Comparison of ENCODE assay signal across 7 mouse cellular contexts in the genomic region with DNA sequence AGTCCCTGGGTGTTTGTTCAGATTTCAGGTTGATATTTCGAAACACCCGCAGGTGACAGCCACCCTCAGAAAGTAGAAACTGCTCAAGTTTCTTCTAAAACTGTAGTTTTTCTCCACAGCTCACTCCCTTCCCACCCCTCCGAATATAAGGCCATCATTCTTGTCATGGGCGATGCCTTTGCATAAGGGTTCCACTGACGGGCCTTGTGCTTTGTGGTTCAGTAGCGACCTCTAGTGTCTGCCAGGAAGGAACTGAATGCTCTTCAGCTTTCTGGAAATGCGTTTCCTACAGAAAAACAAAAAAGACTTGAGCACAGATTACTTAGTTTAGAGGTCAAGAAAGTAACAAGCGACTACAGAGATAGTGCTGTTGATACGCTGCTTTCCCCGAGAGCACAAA.
DNase-seq lines count a peak whose midpoint lies in the region; ATAC-seq and TF ChIP-seq lines count a peak whose summit lies in the region.

No protein-coding gene starts in this region.

- H3K4me3 ChIP-seq in kidney, embryonic 14.5 days (ENCODE audit: low read length), result no peak overlapping the region

- POLR2A ChIA-PET in Patski (lab: Charles Lee), result no interaction called here

- in situ Hi-C loops in Patski (cut with MboI; ENCODE audit: low pct_unique_long_range_greater_than_20kb), result loop anchor here (10.0 kb wide), 1 partner anchor 205 kb away; no protein-coding TSS in a partner anchor

- no peak overlapping the region for H3K4me2 ChIP-seq in kidney, embryonic 14.5 days (replicated peaks; ENCODE audit: low read depth, low read length)

- H3K4me1 ChIP-seq in kidney, embryonic 14.5 days (ENCODE audit: control insufficient read depth, insufficient read depth, low read length), result no peaks in the 10 kb centered on the region

- H3K9ac ChIP-seq in kidney, embryonic 14.5 days (ENCODE audit: low read depth, low read length), result no peak overlapping the region

- no peak for ATAC-seq in kidney, embryonic 14.5 days (ENCODE audit: low FRiP score, low TSS enrichment)
- ATAC-seq in Patski, result peak; percentile 74
- ATAC-seq in megakaryocyte, adult 5-6 weeks (ENCODE audit: poor library complexity, severe bottlenecking), result peak; percentile 77

- H3K27me3 ChIP-seq in kidney, embryonic 14.5 days (ENCODE audit: control insufficient read depth, insufficient read depth, low read length), result no peaks in the 10 kb centered on the region
- peaks cover 25% of the 10 kb centered on the region for H3K27me3 ChIP-seq in Patski

- WGBS in kidney, embryonic 14.5 days, result 31% methylated on average over 10 of the region's 10 CpGs

- CTCF ChIA-PET in Patski (lab: Charles Lee), result interaction anchor here (0.8 to 1.8 kb wide), 5 partner anchors 15 to 215 kb away, joined by 3 to 5 read pairs (median 4); no protein-coding TSS in a partner anchor

- DNase-seq in kidney, adult 11 months, result peak; percentile 5
- peak; percentile 80 for DNase-seq in CD4-positive helper T cell, adult 2 months (ENCODE audit: low read depth, low spot score)
- no peak for DNase-seq in Patski (ENCODE audit: low read depth, low spot score)
- DNase-seq in hindlimb bud, embryonic 11.5 days (ENCODE audit: extremely low spot score, low read depth, low spot score), result peak; percentile 14
- DNase-seq in yolk sac, embryonic 10.5 days (ENCODE audit: low spot score), result no peak

- H3K9me3 ChIP-seq in kidney, embryonic 14.5 days (ENCODE audit: control insufficient read depth, low read length), result no peaks in the 10 kb centered on the region

- H3K36me3 ChIP-seq in kidney, embryonic 14.5 days (ENCODE audit: control insufficient read depth, insufficient read depth, low read length), result no peaks in the 10 kb centered on the region

- peak; percentile 88 for TF ChIP-seq CTCF in Patski (IDR thresholded peaks at IDR 0.05)

- H3K27ac ChIP-seq in kidney, embryonic 14.5 days (ENCODE audit: low read depth, low read length), result no peak overlapping the region

Comparison
In these comparisons a context has a peak if more than half of its experiments do, and no peak if none do; other contexts are left out.
1. DNase-seq: peak in kidney, adult 11 months (single experiment), CD4-positive helper T cell, adult 2 months (single experiment) and hindlimb bud, embryonic 11.5 days (single experiment); none in Patski (single experiment) and yolk sac, embryonic 10.5 days (single experiment).